Mouse (Mus musculus): ENCODE data around the gene Ppp1r12a.

GRCm38 (mm10) chr10:108153301-108153700 is 8.7 kb upstream of the Ppp1r12a start:
- TF ChIP-seq CTCF (IDR thresholded peaks at IDR 0.05) (no peak), EP300 (IDR thresholded peaks at IDR 0.05; ENCODE audit: insufficient read depth, low read depth, low read length) (no peak), POLR2A (IDR thresholded peaks at IDR 0.05; ENCODE audit: insufficient read depth, low read depth, low read length) (no peak)
